Mouse (Mus musculus): ENCODE results near the gene Sctr.

DNA sequence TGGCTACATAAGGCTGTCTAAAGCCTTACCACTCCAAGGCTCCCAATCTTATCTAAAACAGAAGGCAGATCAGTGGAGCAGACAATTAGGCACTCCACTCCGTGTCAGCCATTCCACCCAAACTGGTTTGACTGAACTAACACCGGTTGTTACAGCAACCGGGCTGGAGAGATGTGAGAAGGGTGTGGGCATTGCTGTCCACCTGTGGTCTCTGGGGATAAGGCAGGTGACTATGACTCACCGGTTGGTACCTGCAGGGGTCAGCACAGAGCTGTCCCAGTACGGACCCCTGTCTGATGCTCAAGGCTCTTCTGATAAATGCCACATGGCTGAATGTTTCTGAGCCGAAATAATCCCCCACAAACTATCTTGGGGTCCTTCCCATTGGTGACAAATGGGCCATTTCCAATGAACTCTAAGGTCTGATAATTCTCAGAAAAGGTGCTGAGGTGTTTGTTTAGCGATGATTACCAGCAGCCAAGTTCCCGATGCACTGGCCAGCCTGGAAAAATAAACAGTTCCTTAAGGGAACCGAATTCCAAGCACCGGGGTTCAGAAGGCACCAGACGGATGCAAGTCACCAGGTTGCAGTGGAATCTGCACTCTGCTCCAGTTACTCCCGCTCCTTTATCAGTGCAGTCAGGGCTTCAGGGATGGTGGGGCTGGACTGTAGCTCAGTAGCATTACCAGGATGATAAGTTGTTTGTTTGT lies 40.7 kb upstream of the Sctr start:
- TF ChIP-seq CTCF (IDR thresholded peaks at IDR 0.05; ENCODE audit: extremely low read depth, insufficient read length, insufficient replicate concordance, low read depth, low read length): no peak
- TF ChIP-seq POLR2A (IDR thresholded peaks at IDR 0.05; ENCODE audit: low read depth, low read length): no peak
